Mouse (Mus musculus): ENCODE data around the gene Cops4. TPM values are rescaled to one million over a fixed set of nuclear protein-coding genes. Genes with fewer than 3 reads are reported as not detected.

Cops4 gene
- 182 and 195 TPM in 2 replicates for polyA plus RNA-seq (2015; fragmentation: Nextera tagmentation; extraction: Ambion mirVana)

GRCm38 (mm10) chr5:100518049-100519026 lies at the start of gene Cops4:
TSS of gene Cops4 (plus strand) at chr5:100518309.
- Histone ChIP-seq H3K4me1 (peaks cover 12% of the 10 kb centered on the region), H3K4me3 (peak within 1 kb of the TSS; percentile 63), H3K27ac (peak within 1 kb of the TSS; percentile 87), H3K4me2 (peak within 1 kb of the TSS; percentile 55), H3K9ac (peak within 1 kb of the TSS; percentile 67), H3K9me3 (no peaks in the 10 kb centered on the region), H3K36me3 (peaks cover 3% of the 10 kb centered on the region; the same call in 1 of the 2 replicates), H3K27me3 (no peaks in the 10 kb centered on the region)
- peak; percentile 100 for ATAC-seq (ENCODE audit: insufficient number of reproducible peaks, low FRiP score, low TSS enrichment, low read depth)
- WGBS: under 1% methylated on average over 64 of the region's 64 CpGs

DNA sequence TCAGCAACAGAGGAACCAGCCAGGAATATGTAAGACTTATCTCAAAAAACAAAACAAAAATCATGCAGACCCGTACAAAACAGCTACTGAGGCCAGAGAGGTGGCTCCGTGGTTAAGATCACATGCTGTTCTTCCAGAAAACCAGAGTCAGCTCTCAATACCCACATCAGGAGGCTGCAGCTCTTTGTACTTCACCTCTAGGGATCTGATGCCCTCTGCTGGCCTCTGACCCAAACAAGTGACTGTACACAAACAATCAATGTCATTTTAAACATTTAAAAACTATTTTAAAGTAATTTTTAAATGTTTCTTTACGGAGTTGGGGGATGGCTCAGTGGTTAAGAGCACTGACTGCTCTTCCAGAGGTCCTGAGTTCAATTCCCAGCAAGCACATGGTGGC lies 41.8 kb upstream of the Cops4 start:
- no peak for ATAC-seq (ENCODE audit: insufficient number of reproducible peaks, low FRiP score, low TSS enrichment, low read depth)
- H3K4me3 ChIP-seq: no peak overlapping the region
- no peak overlapping the region for H3K4me2 ChIP-seq
- no peaks in the 10 kb centered on the region for H3K9me3 ChIP-seq
- H3K9ac ChIP-seq: no peak overlapping the region
- H3K27me3 ChIP-seq: no peaks in the 10 kb centered on the region
- H3K36me3 ChIP-seq: 0 out of 2 replicates have a peak, but pooled peaks cover 18% of the 10 kb centered on the region
- no peaks in the 10 kb centered on the region for H3K4me1 ChIP-seq
- H3K27ac ChIP-seq: no peak overlapping the region
- 82% methylated on average over 3 of the region's 3 CpGs for WGBS

- Histone ChIP-seq H3K9ac (no peak overlapping the region), H3K9me3 (no peaks in the 10 kb centered on the region), H3K36me3 (peaks cover 19% of the 10 kb centered on the region; the same call in 1 of the 2 replicates), H3K4me3 (no peak overlapping the region), H3K27ac (no peak overlapping the region), H3K27me3 (no peaks in the 10 kb centered on the region), H3K4me1 (no peaks in the 10 kb centered on the region), H3K4me2 (no peak overlapping the region)
- WGBS: 89% methylated on average over 9 of the region's 9 CpGs
- no peak for ATAC-seq (ENCODE audit: insufficient number of reproducible peaks, low FRiP score, low TSS enrichment, low read depth)
These were observed 40.5 kb upstream of the Cops4 start for GRCm38 (mm10) chr5:100477604-100478003.

DNA sequence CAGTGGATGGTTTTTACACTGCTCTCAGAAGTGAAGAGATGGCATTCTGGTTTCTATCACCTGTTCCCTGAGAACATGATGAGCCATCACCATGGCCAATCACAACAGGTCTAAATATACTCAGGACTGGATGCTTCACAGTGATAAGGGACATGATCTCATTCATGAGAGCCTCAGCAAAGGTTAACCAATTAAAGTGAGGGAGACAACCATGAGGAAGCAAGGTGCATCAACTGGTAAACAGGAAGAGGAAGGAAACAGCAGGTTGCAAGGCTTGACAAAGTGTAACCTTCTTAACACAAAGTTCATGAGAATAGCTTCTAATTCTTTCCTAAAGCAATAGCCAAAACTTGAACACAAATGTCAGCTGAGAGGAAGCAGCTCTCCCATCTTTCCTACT lies 34.5 kb upstream of the Cops4 start:
- Histone ChIP-seq H3K9ac (no peak overlapping the region), H3K27me3 (no peaks in the 10 kb centered on the region), H3K4me1 (no peaks in the 10 kb centered on the region), H3K27ac (no peak overlapping the region), H3K9me3 (no peaks in the 10 kb centered on the region), H3K4me2 (no peak overlapping the region), H3K4me3 (no peak overlapping the region), H3K36me3 (peaks cover 24% of the 10 kb centered on the region)
- no peak for ATAC-seq (ENCODE audit: insufficient number of reproducible peaks, low FRiP score, low TSS enrichment, low read depth)

- 80% methylated on average over 2 of the region's 2 CpGs for WGBS
These were observed 31.0 kb upstream of the Cops4 start for GRCm38 (mm10) chr5:100487120-100487519.

GRCm38 (mm10) chr5:100488231-100488630 lies 29.9 kb upstream of the Cops4 start:
- H3K9me3 ChIP-seq: no peaks in the 10 kb centered on the region
- H3K36me3 ChIP-seq: peaks cover 10% of the 10 kb centered on the region; the same call in 1 of the 2 replicates
- ATAC-seq (ENCODE audit: insufficient number of reproducible peaks, low FRiP score, low TSS enrichment, low read depth): no peak
- H3K4me3 ChIP-seq: no peak overlapping the region
- H3K4me2 ChIP-seq: no peak overlapping the region
- H3K9ac ChIP-seq: no peak overlapping the region
- H3K27me3 ChIP-seq: no peaks in the 10 kb centered on the region
- H3K4me1 ChIP-seq: no peaks in the 10 kb centered on the region
- 98% methylated on average over 3 of the region's 3 CpGs for WGBS
- H3K27ac ChIP-seq: no peak overlapping the region

More at GRCm38 (mm10) chr5:100487120-100487519, 31.0 kb upstream of the Cops4 start:
- Histone ChIP-seq H3K4me2 (no peak overlapping the region), H3K9me3 (no peaks in the 10 kb centered on the region), H3K27me3 (no peaks in the 10 kb centered on the region), H3K27ac (no peak overlapping the region), H3K36me3 (peaks cover 14% of the 10 kb centered on the region), H3K4me1 (no peaks in the 10 kb centered on the region), H3K4me3 (no peak overlapping the region), H3K9ac (no peak overlapping the region)
- no peak for ATAC-seq (ENCODE audit: insufficient number of reproducible peaks, low FRiP score, low TSS enrichment, low read depth)

- Histone ChIP-seq H3K9me3 (no peaks in the 10 kb centered on the region), H3K27me3 (no peaks in the 10 kb centered on the region), H3K4me2 (no peak overlapping the region), H3K9ac (no peak overlapping the region), H3K4me3 (no peak overlapping the region), H3K36me3 (0 out of 2 replicates have a peak, but pooled peaks cover 5% of the 10 kb centered on the region), H3K27ac (no peak overlapping the region), H3K4me1 (no peaks in the 10 kb centered on the region)
- ATAC-seq (ENCODE audit: insufficient number of reproducible peaks, low FRiP score, low TSS enrichment, low read depth): no peak
- WGBS: 79% methylated on average over 2 of the region's 2 CpGs
These were observed 28.8 kb upstream of the Cops4 start for GRCm38 (mm10) chr5:100489340-100489739.

- no peak for ATAC-seq (ENCODE audit: insufficient number of reproducible peaks, low FRiP score, low TSS enrichment, low read depth)
- 61% methylated on average over 4 of the region's 4 CpGs for WGBS
- no peaks in the 10 kb centered on the region for H3K27me3 ChIP-seq
These were observed 26.4 kb upstream of the Cops4 start for GRCm38 (mm10) chr5:100491704-100492103.

DNA sequence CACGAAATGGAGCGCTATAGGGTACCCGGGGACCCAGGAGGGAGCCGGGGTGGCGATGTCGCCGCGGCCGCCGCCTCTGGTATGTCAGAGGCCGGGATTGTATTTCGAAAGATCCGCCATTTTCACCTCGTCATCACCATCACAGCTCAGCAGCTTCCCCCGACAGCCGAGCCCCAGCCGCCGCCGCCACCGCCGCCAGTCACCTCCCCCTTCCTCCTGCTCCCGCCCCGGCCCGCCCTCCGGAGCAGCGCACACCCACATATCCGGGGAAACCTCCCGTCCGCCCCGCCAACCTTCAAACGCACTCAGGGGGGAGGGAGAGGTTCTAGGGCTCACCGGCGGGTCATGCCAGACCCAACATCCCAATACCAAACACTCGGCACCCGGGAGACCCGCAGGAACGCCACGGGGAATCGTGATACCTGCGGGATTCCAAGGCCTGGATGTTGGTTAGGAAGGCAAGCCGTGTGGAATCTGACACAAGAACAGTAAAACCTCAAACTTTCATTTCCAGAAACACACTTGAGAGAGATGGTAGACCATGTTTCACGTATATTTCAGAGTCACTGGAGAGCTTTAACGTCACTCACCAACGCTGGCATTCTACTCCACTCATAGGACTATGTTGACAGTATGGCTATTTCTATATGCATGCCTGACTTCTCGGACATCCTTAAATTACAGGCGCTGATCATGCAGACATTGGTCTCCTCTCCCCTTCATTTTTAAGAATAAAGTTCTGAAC lies 19.5 kb upstream of the Cops4 start:
- H3K9ac ChIP-seq: peak overlapping the region; percentile 55
- no peaks in the 10 kb centered on the region for H3K36me3 ChIP-seq
- peak overlapping the region; percentile 69 for H3K27ac ChIP-seq
- no peaks in the 10 kb centered on the region for H3K27me3 ChIP-seq
- peaks cover 25% of the 10 kb centered on the region for H3K4me1 ChIP-seq
- peak overlapping the region; percentile 95 for H3K4me2 ChIP-seq
- peak overlapping the region; percentile 57 for H3K4me3 ChIP-seq
- no peaks in the 10 kb centered on the region for H3K9me3 ChIP-seq
- WGBS: under 1% methylated on average over 36 of the region's 46 CpGs
- peak; percentile 84; the same call in 1 of the 2 replicates for ATAC-seq (ENCODE audit: insufficient number of reproducible peaks, low FRiP score, low TSS enrichment, low read depth)

More at GRCm38 (mm10) chr5:100491704-100492103, 26.4 kb upstream of the Cops4 start:
- no peaks in the 10 kb centered on the region for H3K36me3 ChIP-seq
- H3K27ac ChIP-seq: no peak overlapping the region
- no peak overlapping the region for H3K4me2 ChIP-seq
- no peaks in the 10 kb centered on the region for H3K9me3 ChIP-seq
- H3K9ac ChIP-seq: no peak overlapping the region
- H3K4me3 ChIP-seq: no peak overlapping the region
- H3K4me1 ChIP-seq: no peaks in the 10 kb centered on the region

- Histone ChIP-seq H3K4me1 (peaks cover 25% of the 10 kb centered on the region), H3K27ac (no peak overlapping the region)
These were observed 18.9 kb upstream of the Cops4 start for GRCm38 (mm10) chr5:100499243-100499642.

DNA sequence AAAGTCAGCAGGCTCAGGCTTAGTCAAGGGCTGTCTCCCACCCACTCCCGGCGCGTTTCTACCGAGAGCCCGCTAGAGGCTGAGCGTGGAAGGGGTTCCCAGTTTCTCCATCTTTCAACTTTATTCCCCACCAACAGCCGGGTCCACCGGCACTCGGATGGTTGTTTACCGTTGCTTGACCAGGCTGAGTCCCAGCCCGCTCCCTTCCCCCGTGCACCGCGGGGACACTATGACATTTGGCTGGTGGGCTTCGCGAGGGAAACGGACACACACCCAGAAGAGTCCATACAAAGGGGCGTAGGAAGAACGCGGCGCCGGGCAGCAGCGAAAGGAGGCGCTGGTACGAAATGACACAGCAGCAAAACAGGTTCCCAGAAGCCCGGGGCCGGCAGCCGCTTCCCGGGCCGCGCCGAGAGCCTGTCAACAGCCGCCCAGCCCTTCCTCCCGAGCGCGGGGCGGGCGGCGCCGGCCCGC lies 18.2 kb upstream of the Cops4 start:
- ATAC-seq (ENCODE audit: insufficient number of reproducible peaks, low FRiP score, low TSS enrichment, low read depth): no peak

More at GRCm38 (mm10) chr5:100499243-100499642, 18.9 kb upstream of the Cops4 start:
- H3K9me3 ChIP-seq: no peaks in the 10 kb centered on the region
- 11% methylated on average over 2 of the region's 2 CpGs for WGBS
- peak overlapping the region; percentile 57 for H3K4me3 ChIP-seq
- no peaks in the 10 kb centered on the region for H3K36me3 ChIP-seq
- ATAC-seq (ENCODE audit: insufficient number of reproducible peaks, low FRiP score, low TSS enrichment, low read depth): no peak
- no peaks in the 10 kb centered on the region for H3K27me3 ChIP-seq
- no peak overlapping the region; the same call in 1 of the 2 replicates for H3K9ac ChIP-seq
- H3K4me2 ChIP-seq: peak overlapping the region; percentile 95

More for the DNA sequence above, 18.2 kb upstream of the Cops4 start:
- no peaks in the 10 kb centered on the region for H3K36me3 ChIP-seq
- H3K9me3 ChIP-seq: no peaks in the 10 kb centered on the region
- H3K9ac ChIP-seq: peak overlapping the region; percentile 42
- WGBS: under 1% methylated on average over 41 of the region's 41 CpGs
- H3K4me2 ChIP-seq: peak overlapping the region; percentile 95
- H3K27me3 ChIP-seq: no peaks in the 10 kb centered on the region
- H3K4me1 ChIP-seq: peaks cover 25% of the 10 kb centered on the region
- H3K27ac ChIP-seq: peak overlapping the region; percentile 67
- H3K4me3 ChIP-seq: peak overlapping the region; percentile 57
